Mouse (Mus musculus): ENCODE data around the gene Atxn1.

GRCm38 (mm10) chr13:45961871-45962630 is 2.8 kb downstream of the Atxn1 start:
- no peak for TF ChIP-seq POLR2A (IDR thresholded peaks at IDR 0.05; ENCODE audit: borderline replicate concordance, low read depth, low read length)
- TF ChIP-seq CTCF (IDR thresholded peaks at IDR 0.05; ENCODE audit: low read depth, low read length): no peak
